Mouse (Mus musculus) CD4-positive naive resting alpha-beta T cell, adult 57 days (primary cell): ENCODE results near the gene Espn. TPM values are rescaled to one million over a fixed set of nuclear protein-coding genes. Genes with fewer than 3 reads are reported as not detected.

Experiments
- total RNA-seq: library from RNA; stranded (reverse); gene quantifications from one replicate; pipeline ENCODE4 v1.2.4, GENCODE M21; 2023

The Espn gene
- total RNA-seq: 2.6 TPM

DNA sequence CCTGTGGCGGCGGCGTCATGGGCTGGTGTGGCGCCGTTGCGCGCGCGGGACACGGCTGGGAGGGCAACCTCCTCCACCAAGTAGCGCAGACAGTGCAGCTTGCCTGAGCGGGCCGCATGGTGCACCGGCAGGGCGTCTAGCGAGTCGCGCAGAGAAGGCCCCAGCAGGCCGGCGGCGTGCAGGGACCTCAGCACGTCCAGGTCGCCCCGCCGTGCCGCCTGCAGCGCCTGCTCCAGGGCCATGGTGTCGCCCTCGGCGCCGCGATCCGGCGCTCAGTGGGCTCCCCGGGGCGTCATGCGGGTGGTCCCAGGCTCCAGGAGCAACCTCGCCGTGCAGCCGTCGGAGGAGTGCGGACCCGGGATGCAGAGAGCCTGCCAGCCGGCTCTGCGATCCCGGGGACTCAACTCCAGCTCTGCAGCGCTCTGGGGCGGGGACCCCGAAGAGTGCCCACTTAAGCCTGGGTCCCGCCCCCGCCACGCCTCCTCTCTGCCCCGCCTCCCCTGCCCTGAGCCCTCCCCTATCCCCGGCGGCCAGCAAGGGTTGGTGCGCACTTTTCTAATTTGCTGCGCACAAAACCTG is at the start of gene Espn:
Espn (minus strand) TSS at position 406 of the 579 bp plus-strand sequence.

DNA sequence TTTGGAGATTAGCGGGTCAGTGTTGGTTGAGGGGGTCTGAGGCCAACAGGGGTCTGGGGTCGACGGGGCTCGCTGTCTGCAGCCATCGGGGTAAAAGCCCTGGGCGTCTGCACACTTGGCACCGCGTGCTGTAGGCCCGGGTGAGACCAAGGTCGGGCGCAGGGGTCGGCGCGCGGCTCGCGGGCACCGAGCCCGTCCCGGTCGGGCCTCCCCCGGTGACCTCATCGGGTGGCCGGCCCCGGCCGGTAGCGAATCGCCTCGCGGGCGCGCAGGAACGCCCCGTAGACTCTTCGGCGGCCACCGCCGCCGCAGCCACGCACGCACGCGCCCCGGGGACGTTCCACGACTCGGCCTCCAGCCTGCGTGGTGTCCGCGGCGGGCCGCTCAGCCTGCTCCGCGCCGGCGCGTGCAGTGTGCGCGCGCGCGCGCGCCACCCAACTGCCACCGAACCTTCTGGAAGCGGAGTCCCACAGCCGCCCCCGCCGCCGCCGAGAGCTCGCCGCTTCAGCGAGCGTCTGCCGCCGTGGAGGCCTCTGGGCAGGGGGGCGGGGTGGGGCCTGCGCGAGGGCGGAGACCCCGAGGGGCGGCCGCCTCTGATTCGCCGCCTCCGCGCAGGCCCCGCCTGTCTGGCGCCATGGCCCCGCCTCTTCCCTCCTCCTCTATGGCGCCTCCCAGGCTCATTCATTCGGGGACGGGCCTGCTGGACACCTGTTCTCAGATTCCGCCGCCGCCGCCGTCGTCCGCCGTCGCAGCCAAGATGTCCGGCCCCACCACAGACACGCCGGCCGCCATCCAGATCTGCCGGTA is 25.6 kb upstream of the Espn start, which contains the start of gene Acot7:
Acot7 (plus strand) TSS at position 598 of the 807 bp plus-strand sequence.

DNA sequence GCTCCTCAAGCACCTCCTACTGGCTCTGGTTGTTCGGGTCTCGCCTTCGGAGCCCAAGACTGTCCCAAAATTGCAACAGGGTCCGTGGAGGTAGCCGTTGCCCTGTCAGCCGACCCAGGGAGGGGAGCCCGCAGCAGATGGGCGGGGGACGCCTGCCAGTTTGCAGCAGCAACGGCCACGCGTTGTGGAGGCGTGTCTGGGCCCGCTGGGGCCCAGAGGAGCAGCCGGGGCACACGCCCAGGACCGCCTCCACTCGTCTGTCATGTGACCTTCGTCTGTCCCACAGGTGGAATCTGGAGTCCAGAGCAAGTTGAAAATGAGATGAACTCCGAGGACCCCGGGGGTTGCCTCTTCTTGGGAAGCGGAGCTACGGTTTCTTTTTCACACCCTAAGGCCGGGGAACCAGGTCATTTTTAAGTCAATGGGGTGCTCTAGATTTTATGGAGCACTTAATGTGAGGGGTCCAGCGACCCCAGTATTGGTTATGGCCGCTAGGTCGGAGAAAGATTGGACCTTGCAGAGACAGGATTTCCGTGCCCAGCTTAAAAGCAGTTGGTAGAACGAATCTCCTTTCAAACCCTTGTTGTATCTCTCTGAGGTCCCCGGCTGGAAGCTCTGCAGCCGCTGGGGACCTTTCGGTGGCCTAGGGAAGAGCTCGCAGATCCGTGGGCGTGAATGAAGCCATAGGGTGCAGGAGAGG is 6.6 kb upstream of the Espn start, which contains the start of gene Hes2:
Hes2 (plus strand) TSS at position 283 of the 700 bp plus-strand sequence.

DNA sequence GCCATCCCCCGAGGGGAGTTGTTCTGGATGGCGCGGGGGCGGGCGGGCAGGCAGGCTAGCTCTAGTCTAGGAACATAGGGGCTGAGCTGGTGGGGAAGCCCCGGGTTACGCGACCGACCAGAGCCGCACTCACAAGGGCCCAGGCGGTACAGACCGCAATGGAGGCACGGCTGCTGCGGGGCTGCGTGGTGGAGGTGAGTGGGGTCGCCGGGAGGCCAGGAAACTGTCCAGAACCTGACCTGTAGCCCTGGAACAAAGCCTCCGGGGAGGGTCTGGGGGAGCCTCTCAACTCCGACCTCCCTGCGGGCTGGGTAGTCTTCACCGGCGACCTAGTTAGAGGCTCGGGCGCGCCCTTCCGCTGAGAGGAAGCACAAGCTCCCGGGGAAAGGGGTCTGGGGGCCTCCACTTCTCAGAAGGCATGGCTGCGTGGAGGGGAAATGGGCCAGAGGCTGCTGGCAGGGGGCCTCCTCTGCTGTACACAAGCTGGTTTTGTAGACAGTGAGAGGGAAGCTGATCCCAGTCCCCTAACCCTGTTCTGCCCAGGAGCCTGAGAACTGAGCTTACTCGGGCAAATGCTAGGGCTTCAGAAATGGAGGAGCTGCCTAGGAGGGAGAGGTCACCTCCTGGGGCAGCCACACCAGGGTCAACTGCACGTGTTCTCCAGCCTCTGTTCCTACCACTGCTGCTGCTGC is 36.1 kb downstream of the Espn start, which contains the start of gene Tnfrsf25:
Tnfrsf25 (plus strand) TSS at position 14 of the 692 bp plus-strand sequence.

DNA sequence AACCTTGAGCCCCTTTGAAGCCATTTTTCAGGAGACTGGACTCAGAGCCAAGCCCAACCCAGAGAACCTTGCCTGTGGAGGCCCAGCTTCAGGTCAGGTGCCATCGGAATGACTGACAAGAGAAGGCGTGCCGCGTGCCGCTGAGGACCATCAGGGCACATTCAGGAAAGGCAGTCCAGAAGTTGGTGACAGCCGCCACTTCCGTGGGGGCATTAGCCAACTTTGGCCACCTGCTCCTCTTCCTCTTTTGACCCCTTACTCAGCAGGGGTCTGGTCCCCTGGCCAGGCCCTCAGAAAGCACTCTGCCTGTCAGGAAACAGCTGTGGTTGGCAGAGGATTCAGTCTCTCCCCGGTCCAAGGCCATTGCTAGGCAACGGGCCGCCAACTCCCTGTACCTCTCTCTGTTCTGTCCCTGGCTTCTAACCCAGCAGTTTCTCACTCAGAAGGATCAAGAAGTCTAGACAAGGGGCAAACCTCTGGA is 80.0 kb downstream of the Espn start, which contains the start of gene Plekhg5:
Plekhg5 (plus strand) TSS at position 378 of the 481 bp plus-strand sequence.

Other genes with a start within 250 kb of the Espn start
- gene Dnajc11, start 218.7 kb downstream of the Espn start, total RNA-seq: 60.5 TPM
- gene Thap3, start 163.4 kb downstream of the Espn start, total RNA-seq: 50.4 TPM
- 13.1 TPM for gene Phf13, start 156.1 kb downstream of the Espn start, total RNA-seq
- gene Klhl21, start 143.6 kb downstream of the Espn start, total RNA-seq: 29.4 TPM
- 16.8 TPM for gene Zbtb48, start 124.7 kb downstream of the Espn start, total RNA-seq
- gene Tas1r1, start 113.8 kb downstream of the Espn start, total RNA-seq: 0.21 TPM
- 42.5 TPM for gene Nol9, start 113.0 kb downstream of the Espn start, total RNA-seq
- gene Plekhg5, start 79.9 kb downstream of the Espn start, total RNA-seq: 2.4 TPM
- 45.9 TPM for gene Tnfrsf25, start 36.4 kb downstream of the Espn start, total RNA-seq
- gene Hes2, start 6.5 kb upstream of the Espn start, total RNA-seq: not detected
- gene Acot7, start 25.8 kb upstream of the Espn start, total RNA-seq: 8.2 TPM
- 0.21 TPM for gene Gpr153, start 121.9 kb upstream of the Espn start, total RNA-seq
- gene Hes3, start 139.3 kb upstream of the Espn start, total RNA-seq: not detected
- gene Icmt, start 144.9 kb upstream of the Espn start, total RNA-seq: 20.5 TPM
- gene Rnf207, start 166.6 kb upstream of the Espn start, total RNA-seq: not detected
- gene Rpl22, start 173.4 kb upstream of the Espn start, total RNA-seq: 1,074 TPM
- 0.09 TPM for gene Chd5, start 186.3 kb upstream of the Espn start, total RNA-seq